Mouse (Mus musculus) megakaryocyte, embryonic 14.5 days (primary cell): ENCODE data around the gene Gm595. TPM values are rescaled to one million over a fixed set of nuclear protein-coding genes. Genes with fewer than 3 reads are reported as not detected.

ENCODE experiments used
- H3K27me3 ChIP-seq: replicated peaks from 2 replicates; pipeline ENCODE3; 2012; ENCODE audit warnings: inconsistent platforms
- H3K36me3 ChIP-seq: replicated peaks from 2 replicates; pipeline ENCODE3; 2012; ENCODE audit warnings: low read length, inconsistent platforms, mixed read lengths
- H3K4me1 ChIP-seq: 2 replicates; pipeline ENCODE4 v1.6.1; 2012; ENCODE audit warnings: inconsistent platforms
- H3K4me3 ChIP-seq: replicated peaks from 2 replicates; pipeline ENCODE3; 2012; ENCODE audit warnings: moderate library complexity, mild to moderate bottlenecking, inconsistent platforms
- H3K9me3 ChIP-seq: 2 replicates; pipeline ENCODE4 v1.6.1; 2012; ENCODE audit warnings: inconsistent platforms
- FLI1 ChIP-seq: IDR thresholded peaks from 2 replicates; pipeline ENCODE4 v1.6.1; 2012; ENCODE audit warnings: low read length, inconsistent platforms, mixed read lengths
- GATA1 ChIP-seq: IDR thresholded peaks from 3 replicates; pipeline ENCODE4 v1.6.1; 2012; ENCODE audit warnings: mixed read lengths, low read length, inconsistent platforms, borderline replicate concordance
- polyA plus RNA-seq: library from polyadenylated mRNA; stranded (reverse); fragments of >175 nt; gene quantifications from 2 replicates; pipeline ENCODE4 v1.2.3, GENCODE M21; 2012; ENCODE audit warnings: low replicate concordance; ENCODE audit not compliant: insufficient read depth

Gene Gm595
- not detected in 2 replicates for polyA plus RNA-seq

DNA sequence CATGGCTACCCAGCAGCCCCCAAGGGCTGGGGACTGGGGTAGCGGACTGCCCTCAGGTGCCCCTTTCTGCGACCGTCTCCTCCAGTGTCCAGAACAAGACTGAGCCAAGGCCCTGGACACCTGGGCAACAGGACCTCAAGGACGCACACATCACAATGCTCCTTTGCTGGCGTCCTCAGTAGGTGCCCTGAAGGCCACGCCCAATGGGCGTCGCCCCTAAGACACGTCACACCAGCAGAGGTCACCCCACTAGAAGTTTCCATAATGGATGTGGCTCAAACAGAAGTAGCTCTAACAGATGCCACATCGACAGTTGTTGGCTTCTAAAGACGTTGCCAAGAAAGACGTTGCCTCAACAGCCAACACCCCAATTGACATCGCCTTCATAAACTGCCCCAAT lies at the start of gene Gm595:
Gm595 (minus strand) TSS at position 101 of the 400 bp plus-strand sequence.
- Histone ChIP-seq H3K9me3 (peaks cover 7% of the 10 kb centered on the region), H3K27me3 (peaks cover 10% of the 10 kb centered on the region), H3K4me1 (no peaks in the 10 kb centered on the region), H3K4me3 (no peak within 1 kb of the TSS), H3K36me3 (no peaks in the 10 kb centered on the region)
- TF ChIP-seq FLI1 (no peak), GATA1 (no peak)

DNA sequence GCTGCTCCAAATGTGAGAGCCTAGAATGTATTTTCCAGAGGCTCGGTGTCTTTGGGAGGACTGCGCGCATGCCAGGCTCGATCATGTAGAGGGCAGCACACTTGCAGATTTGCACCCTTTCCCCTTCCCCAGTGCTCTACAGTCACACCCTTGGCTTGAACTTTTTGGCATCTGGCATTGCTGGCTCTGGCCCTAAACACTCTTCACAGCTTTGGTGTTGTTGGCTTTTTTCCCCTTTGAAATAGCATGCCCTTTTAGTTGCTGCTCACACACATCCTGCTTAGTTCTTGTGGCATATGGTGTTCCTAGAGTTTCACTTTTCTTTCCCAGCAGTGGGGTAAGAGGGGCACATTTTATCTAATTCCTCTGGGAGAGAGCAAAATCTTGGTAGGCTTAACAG lies 30.9 kb upstream of the Gm595 start:
- Histone ChIP-seq H3K36me3 (no peaks in the 10 kb centered on the region), H3K4me1 (no peaks in the 10 kb centered on the region), H3K27me3 (peaks cover 16% of the 10 kb centered on the region), H3K4me3 (no peak overlapping the region), H3K9me3 (no peaks in the 10 kb centered on the region)
- no peak for TF ChIP-seq GATA1
- TF ChIP-seq FLI1: no peak

DNA sequence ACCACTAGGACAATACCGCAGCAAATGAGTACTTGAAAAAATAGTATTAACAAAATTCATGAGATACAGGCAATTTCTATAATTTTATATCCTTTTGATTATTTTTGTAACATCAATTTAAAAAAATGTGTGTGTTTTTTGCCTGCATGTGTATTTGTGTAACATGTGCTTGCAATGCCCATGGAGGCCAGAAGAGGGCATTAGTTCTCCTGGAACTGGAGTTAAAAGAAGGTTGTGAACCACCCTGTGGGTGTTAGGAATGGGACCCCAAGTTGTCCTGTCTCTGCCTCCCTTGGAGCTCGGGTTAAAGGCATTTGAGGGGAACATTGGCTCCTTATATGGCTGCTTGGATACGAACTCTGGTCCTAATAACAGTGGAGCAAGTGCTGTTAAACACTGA lies 26.2 kb upstream of the Gm595 start:
- peaks cover 7% of the 10 kb centered on the region for H3K27me3 ChIP-seq
- no peaks in the 10 kb centered on the region for H3K9me3 ChIP-seq
- no peaks in the 10 kb centered on the region for H3K4me1 ChIP-seq
- no peak for TF ChIP-seq GATA1
- no peak overlapping the region for H3K4me3 ChIP-seq
- no peaks in the 10 kb centered on the region for H3K36me3 ChIP-seq

DNA sequence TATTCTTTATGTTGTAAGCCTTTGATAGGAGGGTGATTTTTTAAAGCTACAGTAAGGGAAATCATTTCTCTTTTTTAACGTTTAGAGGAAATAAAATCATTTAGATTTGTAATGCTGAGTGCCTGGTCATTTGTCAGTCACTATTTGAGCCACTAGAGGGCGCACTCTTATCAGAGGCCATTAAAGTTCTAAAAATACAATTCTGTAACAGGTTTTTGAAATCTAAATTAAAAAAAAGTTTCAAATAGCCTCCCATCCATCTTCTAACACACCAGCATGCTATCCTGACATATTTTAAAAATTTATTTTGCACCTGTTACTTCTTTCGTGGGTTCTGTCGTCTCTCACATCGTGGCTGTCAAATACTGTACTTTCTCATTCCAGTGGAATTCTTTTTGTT lies 22.0 kb upstream of the Gm595 start:
- no peak overlapping the region for H3K4me3 ChIP-seq
- no peaks in the 10 kb centered on the region for H3K4me1 ChIP-seq
- H3K36me3 ChIP-seq: no peaks in the 10 kb centered on the region
- no peak for TF ChIP-seq FLI1
- TF ChIP-seq GATA1: no peak
- peaks cover 11% of the 10 kb centered on the region for H3K27me3 ChIP-seq
- H3K9me3 ChIP-seq: no peaks in the 10 kb centered on the region

DNA sequence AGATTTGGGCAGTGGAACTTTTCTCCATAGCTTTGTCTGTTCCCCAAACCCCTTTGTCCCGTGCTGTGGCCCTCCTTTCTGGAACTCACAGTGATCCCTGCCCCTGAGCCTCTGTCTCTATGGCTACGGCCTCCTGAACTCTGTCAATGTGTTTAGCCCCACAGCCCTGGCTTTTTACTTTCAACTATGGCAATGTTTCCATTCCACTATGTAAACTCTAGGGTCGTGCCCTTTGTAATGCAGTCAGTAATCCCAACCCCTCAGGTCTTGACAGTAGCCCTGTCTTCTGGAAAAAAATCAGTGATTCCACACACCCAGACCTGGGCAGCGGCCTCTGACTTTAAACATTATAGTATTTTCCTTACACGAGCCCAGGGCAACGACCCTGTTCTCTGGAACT lies 19.3 kb upstream of the Gm595 start:
- Histone ChIP-seq H3K9me3 (no peaks in the 10 kb centered on the region), H3K27me3 (peaks cover 14% of the 10 kb centered on the region), H3K4me3 (no peak overlapping the region), H3K36me3 (no peaks in the 10 kb centered on the region), H3K4me1 (no peaks in the 10 kb centered on the region)
- no peak for TF ChIP-seq FLI1
- no peak for TF ChIP-seq GATA1

DNA sequence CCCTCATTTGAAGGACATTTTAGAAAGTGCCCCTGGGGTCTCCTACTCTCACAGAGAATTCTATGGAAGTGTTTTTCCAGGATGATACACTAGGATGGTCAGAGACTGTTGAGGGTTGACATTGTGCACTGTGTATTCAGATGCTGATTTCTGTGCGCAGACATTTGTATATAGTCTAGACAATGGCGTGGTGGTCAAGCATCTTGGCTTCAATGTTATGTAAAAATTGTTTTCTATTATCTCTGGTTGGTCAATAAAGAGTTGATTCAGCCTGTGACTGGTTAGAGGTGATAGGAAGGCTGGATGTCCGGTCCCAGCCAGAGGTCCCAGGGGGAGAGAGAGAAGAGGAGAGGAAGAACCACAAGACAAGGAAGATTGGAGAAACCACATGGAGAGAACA lies 16.4 kb upstream of the Gm595 start:
- H3K9me3 ChIP-seq: no peaks in the 10 kb centered on the region
- H3K4me1 ChIP-seq: no peaks in the 10 kb centered on the region
- no peak overlapping the region for H3K4me3 ChIP-seq
- TF ChIP-seq GATA1: no peak
- TF ChIP-seq FLI1: no peak
- peaks cover 14% of the 10 kb centered on the region for H3K27me3 ChIP-seq
- no peaks in the 10 kb centered on the region for H3K36me3 ChIP-seq

DNA sequence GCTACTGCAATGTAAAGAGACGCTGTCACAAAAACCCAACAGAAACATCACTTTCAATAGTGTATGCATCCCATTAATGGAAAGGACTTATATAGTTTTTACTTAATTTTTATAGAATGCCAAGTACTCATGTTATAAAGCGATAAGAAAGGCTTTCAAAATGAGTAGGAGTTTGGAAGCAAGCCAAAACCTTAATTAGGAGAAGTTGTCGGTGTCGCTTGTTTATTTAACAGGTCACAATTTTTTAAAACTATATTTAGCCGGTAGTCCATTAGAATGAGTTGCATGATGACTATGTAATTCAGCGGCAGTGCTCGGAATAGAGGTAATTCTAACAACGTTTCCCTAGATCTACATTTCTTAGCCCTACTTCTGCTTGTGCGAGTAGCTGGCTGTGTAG lies 12.7 kb upstream of the Gm595 start:
- no peak for TF ChIP-seq GATA1
- no peak for TF ChIP-seq FLI1
- no peak overlapping the region for H3K4me3 ChIP-seq
- H3K9me3 ChIP-seq: peaks cover 5% of the 10 kb centered on the region
- no peaks in the 10 kb centered on the region for H3K36me3 ChIP-seq
- H3K4me1 ChIP-seq: no peaks in the 10 kb centered on the region
- H3K27me3 ChIP-seq: peaks cover 8% of the 10 kb centered on the region

DNA sequence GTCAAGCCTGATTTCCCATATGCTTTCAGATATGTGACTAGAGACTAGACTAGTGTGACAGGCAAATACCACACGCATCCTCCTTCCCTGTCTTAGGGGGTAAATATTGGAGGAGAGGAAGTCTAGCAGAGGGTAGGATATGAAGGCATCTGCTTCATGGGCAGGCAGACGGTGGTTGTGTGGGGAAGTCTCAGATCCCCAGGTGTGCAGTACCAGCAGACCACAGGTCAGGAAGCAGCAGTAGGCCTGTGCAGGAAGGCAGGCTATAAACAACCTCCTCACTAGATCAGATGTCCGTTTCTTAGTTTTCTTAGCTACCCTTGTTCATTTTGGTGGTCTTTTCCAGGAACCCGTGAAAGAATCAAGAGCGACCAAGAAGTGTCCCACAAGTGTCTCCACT lies 7.1 kb upstream of the Gm595 start:
- Histone ChIP-seq H3K36me3 (no peaks in the 10 kb centered on the region), H3K4me1 (no peaks in the 10 kb centered on the region), H3K27me3 (peaks cover 8% of the 10 kb centered on the region), H3K9me3 (peaks cover 5% of the 10 kb centered on the region), H3K4me3 (peak overlapping the region; percentile 2)
- TF ChIP-seq FLI1: no peak
- no peak for TF ChIP-seq GATA1

Other genes with a start within 250 kb of the Gm595 start
- gene Gpr119, start 203.2 kb downstream of the Gm595 start, polyA plus RNA-seq: not detected in 2 replicates
- 1.3 and 11.3 TPM in 2 replicates for gene Rbmx2, start 182.7 kb downstream of the Gm595 start, polyA plus RNA-seq